Comparison of ENCODE assay signal across 16 mouse cellular contexts in genomic region chr13:103841287-103842201, GRCm38 (mm10).
DNase-seq lines count a peak whose midpoint lies in the region; ATAC-seq and TF ChIP-seq lines count a peak whose summit lies in the region.
"Had no signal": no experiment of that assay in that cellular context is flagged by ENCODE, and none has a peak within 500 bp of the region (broad histone marks: within the 10 kb centered on the region; RNA-seq: fewer than 3 reads in every experiment).

No protein-coding gene starts in this region.

- WGBS in intestine, postnatal 0 days = 56% methylated on average over 5 of the region's 5 CpGs

- H3K4me2 ChIP-seq in intestine, postnatal 0 days (replicated peaks; ENCODE audit: low read depth) = no peak overlapping the region
- H3K4me2 ChIP-seq: forebrain, embryonic 12.5 days; hindbrain, embryonic 12.5 days had no signal

- TF ChIP-seq CTCF in intestine, postnatal 0 days (IDR thresholded peaks at IDR 0.05; ENCODE audit: low read depth) = no peak

- peaks cover 94% of the 10 kb centered on the region for H3K36me3 ChIP-seq in megakaryocyte, embryonic 14.5 days (replicated peaks; ENCODE audit: low read length)
- peaks cover 42% of the 10 kb centered on the region for H3K36me3 ChIP-seq in intestine, postnatal 0 days (ENCODE audit: control insufficient read depth, insufficient read depth)

- H3K27ac ChIP-seq in intestine, postnatal 0 days (ENCODE audit: low read depth, low read length) = peak overlapping the region; percentile 37; the same call in 1 of the 2 replicates
- H3K27ac ChIP-seq: embryonic facial prominence, embryonic 10.5 days; forebrain, embryonic 12.5 days; hindbrain, embryonic 12.5 days; midbrain, embryonic 10.5 days had no signal

- H3K27me3 ChIP-seq in megakaryocyte, embryonic 14.5 days (replicated peaks) = no peaks in the 10 kb centered on the region
- no peaks in the 10 kb centered on the region for H3K27me3 ChIP-seq in intestine, postnatal 0 days (replicated peaks; ENCODE audit: control insufficient read depth, insufficient read depth, low read length)
- H3K27me3 ChIP-seq: forebrain, embryonic 12.5 days; hindbrain, embryonic 12.5 days had no signal

- no peaks in the 10 kb centered on the region for H3K9me3 ChIP-seq in megakaryocyte, embryonic 14.5 days
- H3K9me3 ChIP-seq in intestine, postnatal 0 days (ENCODE audit: control insufficient read depth) = no peaks in the 10 kb centered on the region
- H3K9me3 ChIP-seq: embryonic facial prominence, embryonic 10.5 days; forebrain, embryonic 12.5 days; hindbrain, embryonic 12.5 days; midbrain, embryonic 10.5 days had no signal

- DNase-seq in heart, adult 8-10 months (ENCODE audit: low spot score) = peak; percentile 16
- DNase-seq in heart, postnatal 4 days = no peak
- DNase-seq in adrenal gland, adult 8-10 months = no peak
- DNase-seq in cerebellum, postnatal 14 days = no peak
- no peak for DNase-seq in frontal cortex, postnatal 25 days (ENCODE audit: low spot score in 2 of 2)
- DNase-seq: cerebellum, adult 9-10 months; kidney, adult 9 months; lung, adult 18-20 months; spleen, adult 18-20 months had no signal

- H3K4me1 ChIP-seq in megakaryocyte, embryonic 14.5 days = peaks cover 43% of the 10 kb centered on the region
- no peaks in the 10 kb centered on the region for H3K4me1 ChIP-seq in intestine, postnatal 0 days (replicated peaks; ENCODE audit: control insufficient read depth, insufficient read depth, low read length)
- H3K4me1 ChIP-seq: embryonic facial prominence, embryonic 10.5 days; forebrain, embryonic 12.5 days; hindbrain, embryonic 12.5 days; midbrain, embryonic 10.5 days had no signal

- no peak overlapping the region for H3K9ac ChIP-seq in intestine, postnatal 0 days (ENCODE audit: low read depth, low read length)
- H3K9ac ChIP-seq: forebrain, embryonic 12.5 days; hindbrain, embryonic 12.5 days had no signal

- H3K4me3 ChIP-seq in megakaryocyte, embryonic 14.5 days (replicated peaks) = peak overlapping the region; percentile 10
- H3K4me3 ChIP-seq in intestine, postnatal 0 days (ENCODE audit: low read depth, low read length) = no peak overlapping the region
- H3K4me3 ChIP-seq: embryonic facial prominence, embryonic 10.5 days; forebrain, embryonic 12.5 days; hindbrain, embryonic 12.5 days; midbrain, embryonic 10.5 days had no signal

- ATAC-seq in megakaryocyte, adult 5-6 weeks (ENCODE audit: poor library complexity, severe bottlenecking) = no peak
- peak; percentile 81 for ATAC-seq in intestine, postnatal 0 days
